Mouse (Mus musculus) mesoderm, embryonic 11.5 days (tissue): ENCODE measurements at regions not wholly inside any gene's neighbourhood (a gene's known extent, or its start where the extent isn't known, plus 50 kb on each side); places are given as distances from the start of the nearest gene placed in this dataset.

Experiments used
- DNase-seq: peaks from one replicate; pipeline ENCODE4 v3.0.0-alpha.2; 2012; ENCODE audit warnings: low read depth, low spot score

- peak; percentile 79 for DNase-seq
Observed at GRCm38 (mm10) chrX:68313486-68313885, 364.9 kb upstream of the Fmr1 start.
